Mouse (Mus musculus) ZHBTc4 (cell line): ENCODE measurements around the gene Pard6b.

ENCODE experiments used
- DNase-seq: peaks from one replicate; pipeline ENCODE4 v3.0.0-alpha.2; 2011; ENCODE audit warnings: low read depth, low spot score

The Pard6b gene

DNA sequence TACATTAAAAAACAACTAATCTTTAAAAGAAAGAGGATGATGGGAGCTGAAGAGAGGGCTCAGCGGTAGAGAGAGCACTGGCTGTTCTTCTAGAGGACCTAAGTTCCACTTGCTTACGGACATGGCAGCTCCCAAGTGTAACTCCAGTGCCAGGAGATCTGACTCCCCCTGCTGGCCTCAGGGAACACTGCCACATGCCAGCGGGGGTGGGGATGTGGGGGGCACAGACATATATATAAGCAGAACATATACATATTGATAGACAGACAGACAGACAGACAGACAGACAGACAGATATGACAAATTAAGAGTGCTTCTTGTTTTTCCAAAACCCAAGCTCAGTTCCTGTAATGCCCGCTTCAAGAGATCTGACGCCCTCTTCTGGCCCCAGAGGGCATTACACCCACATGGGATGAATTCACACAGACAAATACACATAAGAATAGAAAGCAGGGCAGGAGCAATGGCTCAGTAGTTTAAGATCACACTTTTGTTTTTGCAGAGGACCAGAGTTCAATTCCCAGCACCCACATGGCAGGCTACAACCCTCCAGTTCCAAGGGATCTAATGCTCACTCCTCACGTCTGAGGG, 21.5 kb upstream of the Pard6b start:
- DNase-seq: peak; percentile 91

DNA sequence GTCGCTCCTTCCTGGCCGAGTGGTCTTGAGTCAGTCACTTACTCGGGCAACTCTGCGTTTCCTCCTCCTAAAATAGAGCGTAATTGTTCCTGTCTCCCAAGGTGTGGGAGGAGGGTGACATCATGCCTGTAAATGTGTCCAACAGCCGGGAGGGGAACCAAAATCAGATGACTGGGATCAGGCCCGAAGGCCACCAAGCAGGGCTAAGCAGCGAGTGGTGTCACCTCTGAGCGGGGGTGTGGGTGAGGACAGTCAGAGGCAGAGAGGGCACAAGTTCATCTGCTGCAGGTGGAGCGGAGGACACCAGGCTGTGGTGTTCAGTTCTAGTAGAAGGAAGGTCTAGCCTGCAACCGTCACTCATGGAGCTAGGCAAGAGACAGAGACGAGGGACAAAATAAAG, 17.1 kb upstream of the Pard6b start:
- DNase-seq: no peak

DNA sequence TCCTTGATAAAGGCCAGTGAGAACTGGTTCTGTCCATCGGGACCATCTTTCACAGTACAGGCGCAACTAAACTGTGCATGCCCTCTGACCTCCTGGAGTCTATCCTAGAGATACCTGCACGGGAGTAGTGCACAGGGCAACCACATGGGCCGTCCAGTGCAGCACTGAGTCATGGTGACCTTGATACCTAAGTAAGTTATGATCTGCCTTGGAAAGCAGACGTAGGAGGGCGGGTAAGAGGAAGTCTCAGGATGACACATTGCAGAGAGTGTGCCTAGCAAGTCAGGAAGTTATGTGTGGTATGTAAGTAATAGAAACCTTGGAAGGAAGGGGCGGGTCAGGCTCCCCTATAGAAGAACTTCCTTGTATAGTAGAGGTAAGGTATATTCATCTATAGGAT, 15.3 kb upstream of the Pard6b start:
- DNase-seq: peak; percentile 47

DNA sequence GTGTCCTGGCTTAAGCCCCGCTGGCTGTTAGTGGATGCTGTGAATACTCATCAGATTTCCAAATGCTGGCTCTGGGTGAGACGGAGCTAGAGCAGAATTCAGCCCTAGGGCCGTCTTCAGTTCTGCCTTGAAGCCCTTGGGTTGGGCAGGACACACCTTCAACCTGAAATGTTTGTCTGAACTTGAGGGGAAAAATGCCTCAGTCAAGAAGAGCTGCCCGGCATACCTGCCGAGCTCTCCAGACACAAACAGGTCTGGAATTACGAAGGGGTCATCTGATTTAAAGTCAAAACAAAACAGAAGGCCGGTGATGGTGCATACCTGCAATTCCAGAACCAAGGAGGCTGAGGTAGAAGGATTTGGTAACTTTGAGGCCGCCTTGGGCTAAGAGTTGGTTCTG, 14.0 kb upstream of the Pard6b start:
- DNase-seq: peak; percentile 43

DNA sequence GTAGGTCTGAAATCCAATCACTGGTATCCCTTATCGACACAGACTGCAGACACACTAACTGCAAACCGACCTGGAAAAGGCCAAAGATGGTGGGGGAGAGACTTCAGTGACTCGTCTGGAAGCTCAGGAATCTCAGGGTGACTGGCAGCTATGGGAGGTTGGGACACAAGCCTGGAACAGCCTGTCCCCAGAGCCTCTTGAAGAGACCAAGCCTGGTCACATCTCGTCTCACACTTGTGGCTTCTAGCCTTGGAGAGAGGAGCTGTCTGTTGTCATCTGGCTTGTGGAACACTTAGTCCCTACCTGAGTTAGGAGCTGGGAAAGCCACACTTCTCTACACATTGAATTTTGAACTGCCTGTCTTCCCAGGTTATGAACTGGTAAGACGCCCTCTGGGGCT, 10.4 kb upstream of the Pard6b start:
- DNase-seq: no peak

GRCm38 (mm10) chr2:168072436-168073131, 8.2 kb upstream of the Pard6b start:
- peak; percentile 30 for DNase-seq

GRCm38 (mm10) chr2:168073722-168074121, 7.1 kb upstream of the Pard6b start:
- DNase-seq: no peak

DNA sequence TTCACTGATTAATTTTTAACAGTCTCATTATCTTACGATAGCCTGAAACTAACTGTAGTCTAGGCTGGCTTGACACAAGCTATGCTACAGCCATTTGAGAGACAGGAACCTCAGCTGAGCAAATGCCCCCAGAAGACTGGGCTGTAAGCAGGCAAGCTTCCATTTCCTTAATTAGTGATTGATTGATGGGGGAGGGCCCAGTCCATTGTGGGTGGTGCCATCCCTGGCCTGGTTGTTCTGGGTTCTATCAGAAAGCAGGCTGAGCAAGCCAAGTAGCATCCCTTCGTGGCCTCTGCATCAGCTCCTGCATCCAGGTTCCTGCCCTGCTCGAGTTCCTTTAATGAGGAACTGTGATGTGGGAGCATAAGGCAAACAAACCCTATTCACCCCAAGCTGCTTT, 6.3 kb upstream of the Pard6b start:
- DNase-seq: no peak

- DNase-seq: no peak
These were observed 3.8 kb upstream of the Pard6b start for GRCm38 (mm10) chr2:168076840-168077576.

- no peak for DNase-seq
These were observed 2.5 kb upstream of the Pard6b start for GRCm38 (mm10) chr2:168078107-168078830.

DNA sequence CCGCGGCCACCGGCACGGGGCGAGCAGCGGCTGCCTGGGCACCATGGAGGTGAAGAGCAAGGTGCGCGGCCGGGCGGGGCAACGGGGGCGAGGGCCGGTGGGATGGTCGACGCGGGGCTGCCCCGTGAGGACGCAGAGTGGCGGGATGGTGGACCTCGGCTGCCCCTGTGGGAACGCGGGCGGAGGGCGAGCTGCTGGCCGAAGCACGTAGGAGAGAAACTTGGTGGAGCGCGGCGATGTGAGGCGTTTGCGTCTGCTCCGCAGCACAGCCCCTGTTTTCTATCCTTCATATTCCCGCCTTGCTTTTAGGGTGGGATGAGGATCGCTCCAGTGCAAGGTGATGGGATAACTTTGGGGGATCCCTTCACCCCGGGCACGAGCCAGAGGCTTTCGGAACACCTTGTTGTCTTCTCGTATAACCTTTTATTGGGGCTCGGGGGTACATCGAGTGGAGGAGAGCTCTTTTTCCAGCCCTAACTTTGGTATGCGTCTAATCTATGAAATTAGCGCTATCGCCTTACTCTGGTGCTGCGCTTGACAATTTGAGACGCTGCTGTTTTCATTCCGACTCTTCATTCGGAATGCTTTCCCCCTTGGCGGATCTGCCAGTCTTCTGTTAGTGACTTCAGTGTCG, 612 bp downstream of the Pard6b start:
- DNase-seq: no peak

- DNase-seq: no peak
These were observed 1.1 kb downstream of the Pard6b start for GRCm38 (mm10) chr2:168081933-168082306.

DNA sequence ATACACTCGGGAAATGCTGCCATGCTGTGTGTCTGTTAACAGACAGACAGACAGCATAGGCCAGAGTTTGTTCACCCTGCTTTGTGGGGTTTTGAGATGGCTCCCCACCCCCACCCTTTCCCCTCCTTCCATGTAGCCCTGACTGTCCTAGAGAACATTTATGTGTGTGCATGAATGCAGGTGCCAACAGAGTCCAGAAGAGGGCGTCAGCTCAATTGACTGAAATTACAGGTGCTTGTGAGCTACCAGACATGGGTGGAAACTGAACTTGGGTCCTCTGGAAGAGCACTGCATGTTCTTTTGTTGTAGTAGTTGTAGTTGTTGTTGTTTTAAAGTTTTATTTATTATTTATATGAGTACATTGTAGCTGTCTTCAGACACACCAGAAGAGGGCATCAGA, 2.8 kb downstream of the Pard6b start:
- no peak for DNase-seq

GRCm38 (mm10) chr2:168084228-168084627, 3.4 kb downstream of the Pard6b start:
- DNase-seq: no peak

- DNase-seq: no peak
These were observed 4.9 kb downstream of the Pard6b start for GRCm38 (mm10) chr2:168085621-168086265.

- no peak for DNase-seq
These were observed 5.5 kb downstream of the Pard6b start for GRCm38 (mm10) chr2:168086318-168086717.

DNA sequence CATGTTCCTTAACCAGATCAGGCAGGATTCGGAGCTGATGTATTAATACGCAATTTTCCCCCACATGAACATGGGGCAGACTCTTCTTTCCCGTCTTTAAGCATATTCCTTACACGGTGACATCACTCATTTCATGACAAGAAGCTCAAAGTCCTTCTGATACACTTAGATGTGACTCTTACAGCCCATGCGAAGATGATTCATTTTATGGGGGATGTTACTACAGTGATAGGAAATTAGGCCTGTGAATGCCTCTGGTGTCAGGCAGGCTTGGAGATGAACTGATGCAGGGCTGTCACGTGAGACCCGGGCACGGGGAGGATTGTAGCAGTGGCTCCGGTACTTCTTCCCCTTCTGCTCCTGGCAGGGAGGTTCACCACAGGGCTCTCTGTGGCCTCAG, 6.0 kb downstream of the Pard6b start:
- DNase-seq: no peak

DNA sequence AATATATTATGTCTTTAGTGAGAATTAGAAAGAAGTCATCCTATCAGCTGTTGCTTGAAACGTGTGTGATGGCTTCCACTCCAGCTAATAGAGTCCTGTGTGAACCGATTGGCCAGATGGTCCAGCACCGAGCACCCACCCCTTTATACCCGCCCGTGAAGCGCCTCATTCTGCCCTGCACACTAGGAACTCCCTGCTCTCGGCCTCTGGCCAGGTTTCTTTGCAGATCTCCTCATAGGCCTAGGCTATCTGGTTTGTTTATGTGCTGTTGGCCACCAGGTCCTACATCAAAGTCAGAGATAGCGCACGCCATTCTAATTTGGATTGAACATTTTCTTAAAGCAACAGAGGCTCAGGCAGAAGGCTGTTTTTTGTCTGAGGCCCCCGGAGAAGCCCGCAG, 10.8 kb downstream of the Pard6b start:
- DNase-seq: no peak

- DNase-seq: no peak
These were observed 12.3 kb downstream of the Pard6b start for GRCm38 (mm10) chr2:168093077-168093476.

GRCm38 (mm10) chr2:168095077-168095476, 14.3 kb downstream of the Pard6b start:
- no peak for DNase-seq

GRCm38 (mm10) chr2:168096487-168096886, 15.7 kb downstream of the Pard6b start:
- DNase-seq: no peak
